19 mouse cellular contexts compared by ENCODE assay signal in genomic region chr7:128633156-128633555, GRCm38 (mm10). TPM values are rescaled to one million over a fixed set of nuclear protein-coding genes. Genes with fewer than 3 reads are reported as not detected.
DNase-seq lines count a peak whose midpoint lies in the region; ATAC-seq and TF ChIP-seq lines count a peak whose summit lies in the region.
"Had no signal": no experiment of that assay in that cellular context is flagged by ENCODE, and none has a peak within 500 bp of the region (broad histone marks: within the 10 kb centered on the region; RNA-seq: fewer than 3 reads in every experiment).

No protein-coding gene starts in this region.

- H3K27ac ChIP-seq in intestine, embryonic 14.5 days (ENCODE audit: low read depth): no peak overlapping the region
- no peak overlapping the region for H3K27ac ChIP-seq in intestine, embryonic 15.5 days
- H3K27ac ChIP-seq in spleen, adult 2 months (ENCODE audit: insufficient read depth, low read length): peak overlapping the region; percentile 82
- H3K27ac ChIP-seq: heart, embryonic 13.5 days; hindbrain, embryonic 10.5 days; limb, embryonic 10.5 days; liver, embryonic 14.5 days; neural tube, embryonic 12.5 days had no signal

- no peak overlapping the region for H3K4me3 ChIP-seq in intestine, embryonic 14.5 days (ENCODE audit: low read depth, low read length)
- no peak overlapping the region for H3K4me3 ChIP-seq in intestine, embryonic 15.5 days (replicated peaks)
- no peak overlapping the region for H3K4me3 ChIP-seq in spleen, adult 2 months (ENCODE audit: extremely low read depth, insufficient read depth, insufficient read length)
- H3K4me3 ChIP-seq: heart, embryonic 13.5 days; hindbrain, embryonic 10.5 days; limb, embryonic 10.5 days; neural tube, embryonic 12.5 days had no signal

- no peaks in the 10 kb centered on the region for H3K27me3 ChIP-seq in intestine, embryonic 14.5 days (replicated peaks; ENCODE audit: control insufficient read depth, insufficient read depth, low read length)
- no peaks in the 10 kb centered on the region for H3K27me3 ChIP-seq in intestine, embryonic 15.5 days (replicated peaks)
- H3K27me3 ChIP-seq in spleen, adult 2 months (ENCODE audit: control insufficient read depth, insufficient read depth, low read length): no peaks in the 10 kb centered on the region
- H3K27me3 ChIP-seq: heart, embryonic 13.5 days; neural tube, embryonic 12.5 days had no signal

- no peaks in the 10 kb centered on the region; the same call in 1 of the 2 replicates for H3K4me1 ChIP-seq in intestine, embryonic 14.5 days (replicated peaks; ENCODE audit: control insufficient read depth, insufficient read depth, low read length)
- H3K4me1 ChIP-seq in intestine, embryonic 15.5 days (replicated peaks): no peaks in the 10 kb centered on the region
- peaks cover 7% of the 10 kb centered on the region for H3K4me1 ChIP-seq in spleen, adult 2 months (ENCODE audit: control insufficient read depth, insufficient read depth, insufficient read length)
- H3K4me1 ChIP-seq: hindbrain, embryonic 10.5 days; neural tube, embryonic 12.5 days had no signal

- no peaks in the 10 kb centered on the region; the same call in 1 of the 2 replicates for H3K9me3 ChIP-seq in intestine, embryonic 14.5 days (ENCODE audit: control insufficient read depth, low read length)
- no peaks in the 10 kb centered on the region for H3K9me3 ChIP-seq in intestine, embryonic 15.5 days
- H3K9me3 ChIP-seq: heart, embryonic 13.5 days; hindbrain, embryonic 10.5 days; limb, embryonic 10.5 days; neural tube, embryonic 12.5 days had no signal

- no peak for ATAC-seq in intestine, embryonic 14.5 days (replicated peaks; ENCODE audit: low FRiP score, low TSS enrichment, low read depth)
- no peak for ATAC-seq in intestine, embryonic 15.5 days
- peak; percentile 94 for ATAC-seq in CD4-positive, CD25-positive, alpha-beta regulatory T cell, adult 4 months
- peak; percentile 93 for ATAC-seq in granulocyte monocyte progenitor cell, adult 5-6 weeks (replicated peaks; ENCODE audit: poor library complexity, severe bottlenecking)
- ATAC-seq: intestine, postnatal 0 days had no signal

- no peak for TF ChIP-seq CTCF in spleen, adult 2 months (IDR thresholded peaks at IDR 0.05; ENCODE audit: extremely low read depth, insufficient read depth, insufficient read length, insufficient replicate concordance)

- H3K4me2 ChIP-seq in intestine, embryonic 14.5 days (ENCODE audit: low read length): no peak overlapping the region
- H3K4me2 ChIP-seq in intestine, embryonic 15.5 days (replicated peaks): no peak overlapping the region
- H3K4me2 ChIP-seq: heart, embryonic 13.5 days; neural tube, embryonic 12.5 days had no signal

- WGBS in intestine, embryonic 14.5 days: 60% methylated on average over 4 of the region's 4 CpGs
- WGBS in intestine, embryonic 15.5 days: 47% methylated on average over 4 of the region's 4 CpGs
- 6% methylated on average over 4 of the region's 4 CpGs for WGBS in spleen, adult 2 months

- peak; percentile 47 for DNase-seq in intestine, embryonic 14.5 days (ENCODE audit: low spot score)
- DNase-seq in spleen, adult 2 months (ENCODE audit: low read depth in 1 of 2, low spot score in 2 of 2): peak; percentile 63 to 76
- no peak for DNase-seq in Muller cell, postnatal 12 days (ENCODE audit: inconsistent ontology term)
- no peak for DNase-seq in right cerebral cortex, postnatal 36 days (ENCODE audit: low spot score in 2 of 2)
- DNase-seq in layer of hippocampus, adult 11-12 months (ENCODE audit: low spot score): no peak
- DNase-seq: adrenal gland, adult 2 months; kidney, postnatal 36 days; lung, postnatal 4 days; midbrain, embryonic 14.5 days; retina, postnatal 1 day had no signal

- peaks cover 9% of the 10 kb centered on the region; the same call in 1 of the 2 replicates for H3K36me3 ChIP-seq in intestine, embryonic 14.5 days (ENCODE audit: control insufficient read depth, insufficient read depth, low read length)
- no peaks in the 10 kb centered on the region for H3K36me3 ChIP-seq in intestine, embryonic 15.5 days
- no peaks in the 10 kb centered on the region for H3K36me3 ChIP-seq in spleen, adult 2 months (ENCODE audit: control insufficient read depth, insufficient read depth, low read length)
- H3K36me3 ChIP-seq: hindbrain, embryonic 10.5 days; limb, embryonic 10.5 days; neural tube, embryonic 12.5 days had no signal

- no peak overlapping the region for H3K9ac ChIP-seq in intestine, embryonic 14.5 days (ENCODE audit: low read length)
- no peak overlapping the region for H3K9ac ChIP-seq in intestine, embryonic 15.5 days
- H3K9ac ChIP-seq: heart, embryonic 13.5 days; liver, embryonic 14.5 days; neural tube, embryonic 12.5 days had no signal

- peak; percentile 4; the same call in 1 of the 2 replicates for TF ChIP-seq POLR2A in spleen, adult 2 months (IDR thresholded peaks at IDR 0.05; ENCODE audit: low read depth, low read length)

RNA-seq across cellular contexts. Expression of gene Inpp5f, which starts 22.0 kb away (rescaled TPM):
- 33.7 and 33.8 TPM in 2 replicates for polyA plus RNA-seq in intestine, embryonic 14.5 days (2014; fragmentation: Nextera tagmentation; extraction: Ambion mirVana)
- polyA plus RNA-seq in intestine, embryonic 15.5 days (2015; fragmentation: Nextera tagmentation; extraction: Ambion mirVana): 17.3 and 17.9 TPM in 2 replicates
- polyA plus RNA-seq in CD4-positive, CD25-positive, alpha-beta regulatory T cell, adult 4 months (2017; shearing (Covaris generic)): 10 to 100 TPM; 77.6 to 98.5 TPM
- 9.5 and 11.4 TPM in 2 replicates for total RNA-seq in granulocyte monocyte progenitor cell, adult 5-6 weeks (2014; fragmentation: Nextera tagmentation)
- total RNA-seq in granulocyte monocyte progenitor cell, adult 5-6 weeks (2017): 8.7 and 17.9 TPM in 2 replicates
- polyA plus RNA-seq in spleen, adult 2 months (2012; rRNA removed): 6.8 and 7.2 TPM in 2 replicates

Comparison
In these comparisons a context has a peak if more than half of its experiments do, and no peak if none do; other contexts are left out.
1. ATAC-seq: peak in CD4-positive, CD25-positive, alpha-beta regulatory T cell, adult 4 months (single experiment) and granulocyte monocyte progenitor cell, adult 5-6 weeks (single experiment); none in intestine, embryonic 14.5 days (single experiment) and intestine, embryonic 15.5 days (single experiment).
2. DNase-seq: peak in intestine, embryonic 14.5 days (single experiment) and spleen, adult 2 months (2 of 2); none in Muller cell, postnatal 12 days (single experiment), right cerebral cortex, postnatal 36 days (0 of 2) and layer of hippocampus, adult 11-12 months (single experiment).